Mouse (Mus musculus) thymus, adult 2 months (tissue): ENCODE data around the gene Prkn.

Source experiments
- CTCF ChIP-seq: fragments of 200-500 bp; IDR thresholded peaks from 2 replicates; pipeline ENCODE4 v1.5.1; 2012; ENCODE audit warnings: mild to moderate bottlenecking, control low read depth, low read length, moderate library complexity, borderline replicate concordance; ENCODE audit not compliant: control insufficient read depth, poor library complexity, insufficient read depth; ENCODE audit errors: extremely low read depth
- POLR2A ChIP-seq: fragments of 200-500 bp; IDR thresholded peaks from 2 replicates; pipeline ENCODE4 v1.6.1; 2012; ENCODE audit warnings: mild to moderate bottlenecking, low read length, control low read depth, moderate library complexity; ENCODE audit not compliant: control insufficient read depth, poor library complexity, insufficient read depth; ENCODE audit errors: extremely low read depth

DNA sequence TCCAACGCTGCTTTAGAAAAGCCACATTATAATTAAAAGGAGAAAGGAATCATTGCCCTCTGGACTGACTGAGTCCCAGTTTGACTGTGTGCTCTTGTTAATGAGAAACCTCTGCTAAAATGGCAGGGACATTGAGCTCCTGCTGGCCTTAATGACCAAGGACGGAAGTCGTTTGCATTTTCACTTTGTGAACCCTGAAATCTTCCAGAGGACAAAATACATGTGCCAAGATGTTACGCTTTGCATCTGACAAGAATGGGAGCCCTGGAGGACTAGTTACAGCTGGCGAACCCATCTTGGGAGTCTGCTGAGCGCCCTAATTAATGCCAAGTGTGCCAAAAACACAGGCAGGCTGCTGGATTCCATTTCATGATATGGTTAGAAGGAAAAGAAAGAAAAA is 409.0 kb downstream of the Prkn start:
- TF ChIP-seq CTCF: no peak
- no peak for TF ChIP-seq POLR2A
